Mouse (Mus musculus) heart, embryonic 15.5 days (tissue): ENCODE results near the gene Manbal. TPM values are rescaled to one million over a fixed set of nuclear protein-coding genes. Genes with fewer than 3 reads are reported as not detected.

ENCODE experiments used
- ATAC-seq: fragments of 200-750 bp; cut with Nextera tagmentation; replicated peaks from 2 replicates; pipeline ENCODE4 v1.8.0; 2017; ENCODE audit warnings: low read depth, moderate TSS enrichment; ENCODE audit not compliant: insufficient number of reproducible peaks, insufficient read depth, low FRiP score
- H3K27ac ChIP-seq: fragments of 300-500 bp; sonication (generic); 2 replicates; pipeline ENCODE4 v1.5.1; 2015; ENCODE audit warnings: mild to moderate bottlenecking, inconsistent platforms
- H3K27me3 ChIP-seq: fragments of 300-500 bp; sonication (generic); 2 replicates; pipeline ENCODE4 v1.6.1; 2015; ENCODE audit warnings: inconsistent platforms
- H3K36me3 ChIP-seq: fragments of 300-500 bp; sonication (generic); 2 replicates; pipeline ENCODE4 v1.6.1; 2015; ENCODE audit warnings: mild to moderate bottlenecking, inconsistent platforms
- H3K4me1 ChIP-seq: fragments of 300-500 bp; sonication (generic); replicated peaks from 2 replicates; pipeline ENCODE4 v1.6.1; 2015; ENCODE audit warnings: inconsistent platforms
- H3K4me2 ChIP-seq: fragments of 300-500 bp; sonication (generic); 2 replicates; pipeline ENCODE4 v1.6.1; 2015; ENCODE audit warnings: inconsistent platforms, mild to moderate bottlenecking, moderate library complexity
- H3K4me3 ChIP-seq: fragments of 300-500 bp; sonication (generic); 2 replicates; pipeline ENCODE4 v1.5.1; 2015; ENCODE audit warnings: mild to moderate bottlenecking, inconsistent platforms
- H3K9ac ChIP-seq: fragments of 300-500 bp; sonication (generic); 2 replicates; pipeline ENCODE4 v1.6.1; 2015; ENCODE audit warnings: mild to moderate bottlenecking, inconsistent platforms
- H3K9me3 ChIP-seq: fragments of 300-500 bp; sonication (generic); replicated peaks from 2 replicates; pipeline ENCODE4 v1.6.1; 2016; ENCODE audit warnings: inconsistent platforms
- WGBS: fragments of 180-500 bp; shearing (Covaris S2); methylation state at CpG from one replicate; pipeline ENCODE4 v1.1.7; 2015; ENCODE audit warnings: mixed read lengths; 5-methylcytosine and 5-hydroxymethylcytosine counted together
- polyA plus RNA-seq: library from polyadenylated mRNA; unstranded; fragments of >200 nt; fragmentation: Nextera tagmentation; extraction: Ambion mirVana; gene quantifications from 2 replicates; pipeline ENCODE4 v1.2.1, GENCODE M21; 2015

The Manbal gene
- polyA plus RNA-seq, 1 experiment from 2014 or later, result 49.7 TPM

- Histone ChIP-seq H3K4me2 (no peak overlapping the region), H3K9me3 (no peaks in the 10 kb centered on the region), H3K4me1 (0 out of 2 replicates have a peak, but pooled peaks cover 6% of the 10 kb centered on the region), H3K4me3 (no peak overlapping the region), H3K27ac (no peak overlapping the region), H3K9ac (no peak overlapping the region), H3K36me3 (peaks cover 13% of the 10 kb centered on the region), H3K27me3 (no peaks in the 10 kb centered on the region)
- WGBS, result 100% methylated on average over 1 of the region's 1 CpGs
- no peak for ATAC-seq
Observed at GRCm38 (mm10) chr2:157441363-157441762, 74.0 kb downstream of the Manbal start.

Other genes starting within 250 kb of the Manbal start
- gene Samhd1, start 232.3 kb upstream of the Manbal start, polyA plus RNA-seq, result 14.2 and 16.2 TPM in 2 replicates
- gene Rbl1, start 163.1 kb upstream of the Manbal start, polyA plus RNA-seq, result 14.9 and 17.2 TPM in 2 replicates
- 152 and 188 TPM in 2 replicates for gene Rpn2, start 88.6 kb upstream of the Manbal start, polyA plus RNA-seq
- gene Mroh8, start 88.0 kb upstream of the Manbal start, polyA plus RNA-seq, result 0.09 and 0.27 TPM in 2 replicates
- gene Ghrh, start 20.1 kb upstream of the Manbal start, polyA plus RNA-seq, result not detected in 2 replicates
- 5.6 and 9.6 TPM in 2 replicates for gene Src, start 50.9 kb downstream of the Manbal start, polyA plus RNA-seq
- gene Nnat, start 192.5 kb downstream of the Manbal start, polyA plus RNA-seq, result 54.1 and 117 TPM in 2 replicates
- 32.5 and 35.7 TPM in 2 replicates for gene Blcap, start 203.7 kb downstream of the Manbal start, polyA plus RNA-seq